Mouse (Mus musculus) E14TG2a.4 (cell line): ENCODE data around the gene Gnai2.

ENCODE experiments used
- CTCF ChIP-seq: conservative IDR thresholded peaks from 2 replicates; pipeline ENCODE4 v1.5.1; 2014; ENCODE audit warnings: low read length
- NANOG ChIP-seq: IDR thresholded peaks from 2 replicates; pipeline ENCODE4 v1.6.1; 2014; ENCODE audit warnings: borderline replicate concordance, low read length, mixed read lengths

DNA sequence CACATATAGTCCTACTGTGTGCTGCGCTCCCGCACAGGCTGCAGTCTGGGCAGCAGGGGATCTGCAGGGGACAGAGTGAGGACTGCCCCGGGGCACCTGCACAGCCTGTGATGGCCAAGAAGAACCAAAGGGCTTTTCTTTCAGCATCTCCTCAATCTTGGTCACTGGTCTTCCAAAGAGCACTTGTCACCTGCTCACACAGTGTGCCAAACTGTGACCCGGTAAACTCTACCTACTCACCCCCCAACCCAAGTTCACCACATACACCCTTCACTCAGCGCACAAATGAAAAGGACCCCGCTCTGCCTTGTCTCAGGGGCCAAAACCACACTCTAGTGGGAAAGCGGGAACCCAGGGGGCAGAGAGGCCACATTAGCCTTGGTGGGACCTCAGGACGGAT, 3.3 kb downstream of the Gnai2 start:
- TF ChIP-seq CTCF: no peak
- no peak for TF ChIP-seq NANOG
